Mouse (Mus musculus) cerebellum, adult 2 months (tissue): ENCODE results near the gene Tmco4. TPM values are rescaled to one million over a fixed set of nuclear protein-coding genes. Genes with fewer than 3 reads are reported as not detected.
A peak's percentile ranks its signal among the peaks of the same experiment; 100 is the strongest.

Source experiments
- DNase-seq, 2 experiments: peaks; one replicate each; pipeline ENCODE4 v3.0.0; 2021
- H3K27ac ChIP-seq: fragments of 200-500 bp; 2 replicates; pipeline ENCODE4 v1.5.1; 2012; ENCODE audit warnings: low read length, control low read depth, inconsistent platforms; ENCODE audit not compliant: insufficient read depth
- H3K27me3 ChIP-seq: fragments of 200-500 bp; 2 replicates; pipeline ENCODE4 v1.6.1; 2012; ENCODE audit warnings: inconsistent platforms, mild to moderate bottlenecking, low read length, moderate library complexity; ENCODE audit not compliant: control insufficient read depth, insufficient read depth
- H3K4me1 ChIP-seq: fragments of 200-500 bp; 2 replicates; pipeline ENCODE4 v1.6.1; 2011; ENCODE audit warnings: low read length; ENCODE audit not compliant: control insufficient read depth, insufficient read depth
- H3K4me3 ChIP-seq: fragments of 200-500 bp; replicated peaks from 2 replicates; pipeline ENCODE3; 2011; ENCODE audit warnings: mild to moderate bottlenecking, low read depth, low read length, control low read depth; ENCODE audit not compliant: insufficient read depth
- CTCF ChIP-seq: fragments of 200-500 bp; IDR thresholded peaks from 2 replicates; pipeline ENCODE4 v1.5.1; 2011; ENCODE audit warnings: low read depth, mild to moderate bottlenecking, control low read depth, low read length, moderate library complexity, borderline replicate concordance; ENCODE audit not compliant: insufficient read depth
- POLR2A ChIP-seq: fragments of 200-500 bp; IDR thresholded peaks from 2 replicates; pipeline ENCODE4 v1.6.1; 2011; ENCODE audit warnings: low read length, control low read depth, borderline replicate concordance; ENCODE audit not compliant: insufficient read depth
- WGBS: fragments of 180-500 bp; shearing (Covaris S2); methylation state at CpG from one replicate; pipeline ENCODE4 v1.1.7; 2018; 5-methylcytosine and 5-hydroxymethylcytosine counted together
- polyA plus RNA-seq: library from polyadenylated mRNA; depleted of rRNA; stranded (reverse); fragments of >200 nt; gene quantifications from 2 replicates; pipeline ENCODE4 v1.2.3, GENCODE M21; 2012

Gene Tmco4
- polyA plus RNA-seq, 1 experiment: 2.4 TPM

DNA sequence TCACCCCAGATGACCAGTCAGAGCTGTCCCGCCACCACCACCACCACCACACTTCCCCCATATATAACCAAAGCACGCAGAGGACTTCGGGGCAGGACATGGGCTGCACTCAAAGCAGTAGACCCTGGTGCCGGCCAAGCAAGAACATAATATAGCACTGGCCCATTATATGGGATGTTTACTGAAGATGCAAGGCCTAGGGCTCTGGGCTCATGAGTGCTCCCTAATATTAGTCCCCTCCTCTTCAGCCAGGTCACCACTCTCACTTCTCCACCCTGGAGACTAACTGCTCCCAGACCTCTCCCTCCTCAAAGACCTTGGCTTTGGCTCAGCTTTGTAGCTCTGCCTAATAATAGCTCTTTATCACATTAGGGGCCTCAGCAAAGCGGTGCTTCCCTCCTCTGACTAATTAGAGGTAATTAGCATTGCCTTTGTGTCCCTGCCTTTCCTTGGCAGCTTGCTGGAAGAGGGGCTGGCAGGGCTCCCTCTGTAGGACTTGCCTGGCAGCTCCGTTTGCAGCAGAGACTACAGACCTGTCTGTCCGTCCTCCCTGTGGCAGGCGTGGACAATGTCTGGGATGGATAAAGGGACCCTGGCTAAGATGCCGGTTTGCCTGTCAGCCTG lies 81.7 kb downstream of the Tmco4 start:
- TF ChIP-seq POLR2A (no peak), CTCF (no peak)
- Histone ChIP-seq H3K4me1 (peaks cover 14% of the 10 kb centered on the region; the same call in 1 of the 2 replicates), H3K27ac (no peak overlapping the region), H3K4me3 (no peak overlapping the region), H3K27me3 (no peaks in the 10 kb centered on the region)
- peak in 1 of 2 experiments; percentile 27 for DNase-seq
- 48% methylated on average over 9 of the region's 9 CpGs for whole genome bisulfite sequencing

DNA sequence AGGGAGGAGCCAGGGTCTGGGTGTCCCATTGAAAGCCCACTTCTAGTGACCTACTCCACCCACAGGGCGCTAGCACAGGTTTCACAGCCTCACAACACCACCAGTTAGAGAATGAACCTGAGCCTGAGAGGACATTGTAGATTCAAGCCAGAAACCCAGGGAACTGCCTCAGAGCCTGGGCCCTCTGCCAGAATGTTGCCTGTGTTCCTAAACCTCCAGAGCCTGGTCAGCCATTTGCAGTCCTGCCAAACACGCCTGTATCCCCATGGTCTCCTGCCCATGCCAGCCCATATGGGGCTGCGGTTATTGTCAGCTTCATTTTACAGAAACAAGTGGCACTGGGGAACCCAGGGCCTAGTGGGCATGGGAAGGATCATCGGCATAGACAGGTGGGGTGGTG lies 82.6 kb downstream of the Tmco4 start:
- H3K27me3 ChIP-seq: no peaks in the 10 kb centered on the region
- 20% methylated on average over 4 of the region's 4 CpGs for WGBS
- DNase-seq: peak; percentile 60 to 80
- peaks cover 14% of the 10 kb centered on the region; the same call in 1 of the 2 replicates for H3K4me1 ChIP-seq
- TF ChIP-seq POLR2A: no peak
- TF ChIP-seq CTCF: no peak
- no peak overlapping the region for H3K4me3 ChIP-seq
- H3K27ac ChIP-seq: no peak overlapping the region

DNA sequence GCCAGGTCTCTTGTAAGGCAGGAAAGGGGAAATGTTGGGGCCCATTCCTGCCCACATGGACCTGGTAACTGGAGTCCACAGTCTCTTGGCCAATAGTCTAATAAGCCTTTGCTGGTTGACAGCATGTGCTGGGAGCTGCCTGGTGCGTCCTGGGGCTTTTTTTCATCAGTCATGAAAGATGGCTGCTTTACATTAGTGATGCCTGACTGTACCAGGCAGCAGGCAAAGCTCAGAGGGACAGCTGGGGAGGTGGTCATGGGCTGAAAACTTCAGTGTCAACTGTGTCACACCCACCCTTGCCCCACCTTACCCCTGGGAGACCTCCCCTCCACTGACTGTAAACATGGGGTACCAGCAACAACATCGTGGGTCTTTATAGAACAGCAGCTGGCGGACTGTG lies 83.1 kb downstream of the Tmco4 start:
- no peak overlapping the region for H3K27ac ChIP-seq
- WGBS: 43% methylated on average over 3 of the region's 3 CpGs
- TF ChIP-seq POLR2A (no peak), CTCF (no peak)
- no peaks in the 10 kb centered on the region for H3K27me3 ChIP-seq
- H3K4me1 ChIP-seq: peaks cover 14% of the 10 kb centered on the region; the same call in 1 of the 2 replicates
- DNase-seq: no peak
- no peak overlapping the region for H3K4me3 ChIP-seq

- Histone ChIP-seq H3K27me3 (no peaks in the 10 kb centered on the region), H3K4me3 (no peak overlapping the region), H3K4me1 (peaks cover 14% of the 10 kb centered on the region; the same call in 1 of the 2 replicates), H3K27ac (no peak overlapping the region)
- TF ChIP-seq CTCF: no peak
- TF ChIP-seq POLR2A: no peak
- 44% methylated on average over 5 of the region's 5 CpGs for WGBS
- DNase-seq: no peak
These were observed 84.6 kb downstream of the Tmco4 start for GRCm38 (mm10) chr4:139057291-139057690.

DNA sequence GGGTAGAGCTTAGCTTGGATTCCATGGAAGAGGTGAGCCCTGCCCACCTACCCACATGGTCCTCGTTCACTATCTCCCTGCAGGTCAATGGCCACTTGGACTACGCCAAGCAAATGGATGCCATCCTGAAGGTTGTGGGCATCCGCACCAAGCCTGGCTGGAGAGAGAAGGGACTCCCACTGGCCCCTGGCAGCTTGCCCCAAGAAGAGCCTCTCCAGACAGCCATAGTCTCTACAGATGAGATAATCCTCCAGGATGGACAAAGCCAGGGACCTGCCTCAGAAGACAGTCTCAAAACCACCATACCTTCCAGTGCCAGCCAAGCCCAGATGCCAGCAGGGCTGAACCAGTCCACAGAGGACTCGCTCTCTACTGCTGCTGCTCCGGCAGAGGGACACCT lies 85.3 kb downstream of the Tmco4 start:
- Histone ChIP-seq H3K27ac (no peak overlapping the region), H3K27me3 (no peaks in the 10 kb centered on the region), H3K4me1 (peaks cover 14% of the 10 kb centered on the region; the same call in 1 of the 2 replicates), H3K4me3 (no peak overlapping the region)
- TF ChIP-seq CTCF (no peak), POLR2A (no peak)
- 63% methylated on average over 5 of the region's 5 CpGs for WGBS
- DNase-seq: no peak

DNA sequence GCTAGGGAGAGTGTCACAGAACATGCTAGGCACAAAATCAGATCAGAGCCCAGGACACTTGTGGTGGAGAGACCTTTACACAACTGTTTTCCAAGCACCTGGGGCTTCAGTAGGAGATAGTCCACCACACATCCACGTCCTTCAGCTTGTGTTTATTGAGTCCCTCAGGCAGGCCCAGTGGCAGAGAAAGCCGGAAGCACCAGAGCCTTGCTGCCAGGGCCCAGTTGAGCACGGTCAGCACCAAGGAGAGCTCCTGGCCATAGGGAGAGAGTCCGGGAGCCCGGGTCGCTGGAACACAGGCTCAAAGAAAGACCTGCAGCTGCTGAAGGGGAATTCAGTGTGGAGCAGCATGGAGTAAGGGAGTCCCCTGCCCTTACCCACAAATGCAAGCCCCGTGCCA lies 86.9 kb downstream of the Tmco4 start:
- DNase-seq: no peak
- TF ChIP-seq POLR2A (no peak), CTCF (no peak)
- peaks cover 14% of the 10 kb centered on the region; the same call in 1 of the 2 replicates for H3K4me1 ChIP-seq
- H3K4me3 ChIP-seq: no peak overlapping the region
- H3K27me3 ChIP-seq: no peaks in the 10 kb centered on the region
- WGBS: 76% methylated on average over 7 of the region's 7 CpGs
- H3K27ac ChIP-seq: no peak overlapping the region

- no peak overlapping the region for H3K4me3 ChIP-seq
- 84% methylated on average over 5 of the region's 5 CpGs for WGBS
- no peak for DNase-seq
- TF ChIP-seq CTCF (no peak), POLR2A (no peak)
- H3K4me1 ChIP-seq: no peaks in the 10 kb centered on the region; the same call in 1 of the 2 replicates
- H3K27ac ChIP-seq: no peak overlapping the region
- H3K27me3 ChIP-seq: no peaks in the 10 kb centered on the region
These were observed 92.1 kb downstream of the Tmco4 start for GRCm38 (mm10) chr4:139064831-139065230.

DNA sequence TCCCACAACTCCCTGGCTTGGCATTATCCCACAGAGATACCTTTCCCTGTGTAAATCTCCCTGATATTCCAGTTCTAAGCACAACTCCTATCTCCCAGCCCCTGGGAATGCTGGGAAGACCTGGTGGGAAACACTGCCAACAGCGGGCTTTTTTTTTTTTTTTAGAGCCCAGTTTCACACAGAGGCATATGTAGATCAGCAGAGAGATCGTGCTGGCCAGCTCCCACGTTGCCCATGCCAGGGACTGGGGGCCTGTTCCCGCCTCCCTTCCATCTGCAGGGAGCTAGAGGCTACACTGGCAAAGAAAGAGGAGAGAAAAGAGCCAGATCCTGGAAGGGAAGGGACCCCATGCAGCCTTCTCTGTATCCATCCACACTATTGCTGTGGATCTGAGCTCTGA lies 95.6 kb downstream of the Tmco4 start:
- no peaks in the 10 kb centered on the region; the same call in 1 of the 2 replicates for H3K4me1 ChIP-seq
- WGBS: 14% methylated on average over 4 of the region's 4 CpGs
- no peak for DNase-seq
- no peak for TF ChIP-seq CTCF
- TF ChIP-seq POLR2A: no peak
- no peaks in the 10 kb centered on the region for H3K27me3 ChIP-seq
- no peak overlapping the region for H3K27ac ChIP-seq
- H3K4me3 ChIP-seq: no peak overlapping the region
